Mouse (Mus musculus) megakaryocyte, embryonic 14.5 days (primary cell): ENCODE measurements at regions not wholly inside any gene's neighbourhood (a gene's known extent, or its start where the extent isn't known, plus 50 kb on each side); places are given as distances from the start of the nearest gene placed in this dataset.

Source experiments
- H3K27me3 ChIP-seq: replicated peaks from 2 replicates; pipeline ENCODE3; 2012; ENCODE audit warnings: inconsistent platforms
- H3K36me3 ChIP-seq: replicated peaks from 2 replicates; pipeline ENCODE3; 2012; ENCODE audit warnings: low read length, inconsistent platforms, mixed read lengths
- H3K4me1 ChIP-seq: 2 replicates; pipeline ENCODE4 v1.6.1; 2012; ENCODE audit warnings: inconsistent platforms
- H3K4me3 ChIP-seq: replicated peaks from 2 replicates; pipeline ENCODE3; 2012; ENCODE audit warnings: moderate library complexity, mild to moderate bottlenecking, inconsistent platforms
- H3K9me3 ChIP-seq: 2 replicates; pipeline ENCODE4 v1.6.1; 2012; ENCODE audit warnings: inconsistent platforms
- FLI1 ChIP-seq: IDR thresholded peaks from 2 replicates; pipeline ENCODE4 v1.6.1; 2012; ENCODE audit warnings: low read length, inconsistent platforms, mixed read lengths
- GATA1 ChIP-seq: IDR thresholded peaks from 3 replicates; pipeline ENCODE4 v1.6.1; 2012; ENCODE audit warnings: mixed read lengths, low read length, inconsistent platforms, borderline replicate concordance

GRCm38 (mm10) chr15:56832666-56833065, 644.8 kb downstream of the Slc22a22 start:
- Histone ChIP-seq H3K4me1 (no peaks in the 10 kb centered on the region), H3K27me3 (no peaks in the 10 kb centered on the region), H3K9me3 (no peaks in the 10 kb centered on the region), H3K4me3 (no peak overlapping the region), H3K36me3 (no peaks in the 10 kb centered on the region)
- TF ChIP-seq GATA1: no peak

- Histone ChIP-seq H3K4me1 (no peaks in the 10 kb centered on the region), H3K9me3 (no peaks in the 10 kb centered on the region), H3K27me3 (no peaks in the 10 kb centered on the region), H3K4me3 (no peak overlapping the region), H3K36me3 (no peaks in the 10 kb centered on the region)
- TF ChIP-seq FLI1 (no peak), GATA1 (no peak)
These were observed 656.3 kb downstream of the Slc22a22 start for GRCm38 (mm10) chr15:56820977-56821579.

GRCm38 (mm10) chr15:56820256-56820976, 657.0 kb downstream of the Slc22a22 start:
- Histone ChIP-seq H3K4me1 (no peaks in the 10 kb centered on the region), H3K27me3 (no peaks in the 10 kb centered on the region), H3K4me3 (no peak overlapping the region), H3K36me3 (no peaks in the 10 kb centered on the region), H3K9me3 (no peaks in the 10 kb centered on the region)
- no peak for TF ChIP-seq GATA1
- no peak for TF ChIP-seq FLI1

- Histone ChIP-seq H3K4me1 (peaks cover 4% of the 10 kb centered on the region), H3K9me3 (no peaks in the 10 kb centered on the region), H3K36me3 (no peaks in the 10 kb centered on the region), H3K27me3 (no peaks in the 10 kb centered on the region), H3K4me3 (no peak overlapping the region)
- TF ChIP-seq GATA1 (no peak), FLI1 (no peak)
These were observed 659.2 kb downstream of the Slc22a22 start for GRCm38 (mm10) chr15:56818158-56818690.

- Histone ChIP-seq H3K27me3 (no peaks in the 10 kb centered on the region), H3K36me3 (no peaks in the 10 kb centered on the region), H3K9me3 (no peaks in the 10 kb centered on the region), H3K4me1 (peaks cover 4% of the 10 kb centered on the region), H3K4me3 (no peak overlapping the region)
- TF ChIP-seq FLI1 (no peak), GATA1 (no peak)
These were observed 659.9 kb downstream of the Slc22a22 start for GRCm38 (mm10) chr15:56817204-56818157.

GRCm38 (mm10) chr15:56813876-56814275, 663.5 kb downstream of the Slc22a22 start:
- no peaks in the 10 kb centered on the region for H3K36me3 ChIP-seq
- TF ChIP-seq GATA1: no peak
- TF ChIP-seq FLI1: no peak
- no peaks in the 10 kb centered on the region for H3K9me3 ChIP-seq
- H3K27me3 ChIP-seq: no peaks in the 10 kb centered on the region
- no peak overlapping the region for H3K4me3 ChIP-seq
- H3K4me1 ChIP-seq: peaks cover 4% of the 10 kb centered on the region

GRCm38 (mm10) chr15:56810151-56810550, 667.3 kb downstream of the Slc22a22 start:
- no peaks in the 10 kb centered on the region for H3K36me3 ChIP-seq
- TF ChIP-seq GATA1 (no peak), FLI1 (no peak)
- no peaks in the 10 kb centered on the region for H3K27me3 ChIP-seq
- H3K9me3 ChIP-seq: no peaks in the 10 kb centered on the region
- H3K4me1 ChIP-seq: peaks cover 4% of the 10 kb centered on the region
- no peak overlapping the region for H3K4me3 ChIP-seq

- no peaks in the 10 kb centered on the region for H3K27me3 ChIP-seq
- H3K4me3 ChIP-seq: no peak overlapping the region
- H3K4me1 ChIP-seq: no peaks in the 10 kb centered on the region
- TF ChIP-seq FLI1: no peak
- no peak for TF ChIP-seq GATA1
- no peaks in the 10 kb centered on the region for H3K9me3 ChIP-seq
- no peaks in the 10 kb centered on the region for H3K36me3 ChIP-seq
These were observed 669.8 kb downstream of the Slc22a22 start for GRCm38 (mm10) chr15:56807611-56808010.

- TF ChIP-seq FLI1: no peak
- no peak for TF ChIP-seq GATA1
- Histone ChIP-seq H3K4me1 (no peaks in the 10 kb centered on the region), H3K36me3 (no peaks in the 10 kb centered on the region), H3K27me3 (no peaks in the 10 kb centered on the region), H3K9me3 (no peaks in the 10 kb centered on the region), H3K4me3 (no peak overlapping the region)
These were observed 675.5 kb downstream of the Slc22a22 start for GRCm38 (mm10) chr15:56801933-56802332.
